Mouse (Mus musculus) spleen, postnatal 14 days (tissue): ENCODE measurements around the gene Iqschfp.

ENCODE experiments used
- DNase-seq, 2 experiments: peaks; one replicate each; pipeline ENCODE4 v3.0.0; 2021 to 2022; ENCODE audit warnings: low spot score in 2 of 2

The Iqschfp gene

GRCm38 (mm10) chr3:68493586-68494295 is 601.7 kb downstream of the Iqschfp start:
- no peak for DNase-seq

DNA sequence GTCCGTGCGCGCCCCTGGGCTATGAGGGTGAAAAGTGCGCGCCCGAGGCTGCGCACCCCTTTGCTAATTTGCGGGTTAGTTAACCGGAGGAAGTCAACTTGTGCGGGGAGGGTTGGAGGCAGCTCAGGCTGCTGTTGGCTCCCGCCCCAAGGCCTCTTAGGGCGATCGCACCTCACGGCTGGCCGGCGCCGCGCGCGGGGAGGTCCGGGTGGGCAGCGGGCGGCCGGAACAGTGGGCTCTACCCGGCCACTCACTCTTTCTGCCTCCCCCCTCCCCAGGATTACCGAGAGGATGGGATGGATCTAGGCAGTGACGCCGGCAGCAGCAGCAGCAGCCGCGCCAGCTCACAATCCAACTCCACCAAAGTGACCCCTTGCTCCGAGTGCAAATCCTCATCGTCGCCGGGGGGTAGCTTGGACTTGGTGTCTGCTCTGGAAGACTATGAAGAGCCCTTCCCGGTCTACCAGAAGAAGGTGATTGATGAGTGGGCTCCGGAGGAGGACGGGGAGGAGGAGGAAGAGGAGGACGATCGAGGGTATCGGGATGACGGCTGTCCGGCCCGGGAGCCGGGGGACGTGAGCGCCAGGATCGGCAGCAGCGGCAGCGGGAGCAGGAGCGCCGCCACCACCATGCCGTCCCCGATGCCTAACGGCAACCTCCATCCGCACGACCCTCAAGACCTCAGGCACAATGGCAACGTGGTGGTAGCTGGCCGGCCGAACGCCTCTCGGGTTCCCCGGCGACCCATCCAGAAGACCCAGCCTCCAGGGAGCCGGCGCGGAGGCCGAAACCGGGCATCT is 602.5 kb downstream of the Iqschfp start:
- no peak for DNase-seq

GRCm38 (mm10) chr3:68495096-68495735 is 603.2 kb downstream of the Iqschfp start:
- DNase-seq = no peak

- DNase-seq = no peak
Measured at GRCm38 (mm10) chr3:68495736-68496242, 603.8 kb downstream of the Iqschfp start.

DNA sequence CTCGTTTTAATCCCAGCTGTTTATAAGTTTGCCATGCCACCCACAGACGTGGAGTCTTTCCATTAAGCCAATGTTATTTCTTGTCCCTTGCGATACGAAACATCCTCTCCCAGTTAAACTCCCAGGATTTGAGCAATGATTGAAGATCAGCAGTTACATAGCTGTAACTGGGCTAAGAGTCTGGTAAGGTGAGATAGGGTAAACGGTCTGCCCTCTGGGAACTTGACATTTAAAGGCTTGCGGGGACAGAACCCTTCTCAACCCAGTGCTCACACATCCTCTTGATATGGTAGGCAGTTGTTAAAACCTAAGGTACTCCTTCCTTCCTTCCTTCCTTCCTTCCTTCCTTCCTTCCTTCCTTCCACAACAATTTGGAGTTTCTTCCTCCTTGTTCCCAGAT is 604.5 kb downstream of the Iqschfp start:
- DNase-seq = no peak

GRCm38 (mm10) chr3:68499532-68500152 is 607.6 kb downstream of the Iqschfp start:
- DNase-seq = no peak

GRCm38 (mm10) chr3:68504838-68505237 is 612.8 kb downstream of the Iqschfp start:
- no peak for DNase-seq

DNA sequence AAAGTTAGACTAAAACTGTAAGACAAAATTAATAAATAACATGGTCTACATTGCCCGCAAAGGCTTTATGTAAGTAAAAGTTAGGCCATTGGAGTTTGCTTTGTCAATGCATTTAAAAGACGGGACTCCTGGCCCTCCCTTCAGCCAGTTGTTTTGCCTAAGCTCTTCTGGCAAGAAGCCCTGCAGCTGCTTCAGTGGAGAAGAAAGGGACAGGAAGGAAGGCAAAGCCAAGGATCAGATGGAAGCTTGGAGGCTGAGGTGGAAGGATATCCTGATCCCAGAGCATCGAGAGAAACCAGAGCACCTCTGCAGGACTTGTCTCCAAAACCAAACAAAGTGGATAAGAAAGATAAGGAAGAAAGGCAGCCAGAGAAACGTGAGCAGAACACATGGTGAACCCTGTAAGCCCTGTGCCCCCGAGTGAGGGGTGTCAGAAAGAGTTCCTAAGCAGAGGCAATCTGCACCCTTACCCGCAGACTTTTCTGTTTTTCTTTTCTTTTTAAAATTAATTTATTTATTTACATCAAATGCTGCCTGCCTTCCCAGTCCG is 614.8 kb downstream of the Iqschfp start:
- no peak for DNase-seq

DNA sequence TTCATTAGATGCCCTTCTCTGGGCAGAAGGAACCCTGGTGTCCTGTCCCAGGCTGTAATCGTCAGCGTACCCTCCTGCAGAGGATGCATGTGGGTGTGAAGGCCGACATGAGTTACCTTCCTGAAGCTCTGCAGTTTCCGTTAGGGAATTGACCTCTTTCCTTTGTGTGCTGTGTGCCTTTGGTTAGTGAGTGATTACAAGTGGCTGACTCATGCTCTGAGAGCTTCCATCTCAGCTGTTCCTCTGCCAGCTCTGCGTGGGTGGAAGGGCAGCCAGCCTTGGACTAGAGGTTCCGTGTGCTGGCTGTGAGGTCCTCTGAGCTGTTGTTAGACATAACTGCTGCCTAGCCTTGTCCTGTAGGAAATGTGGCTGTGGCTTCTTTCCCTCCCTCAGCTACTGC is 616.6 kb downstream of the Iqschfp start:
- DNase-seq = no peak

- no peak for DNase-seq
Measured at GRCm38 (mm10) chr3:68510872-68511271, 618.8 kb downstream of the Iqschfp start.

- DNase-seq = no peak
Measured at GRCm38 (mm10) chr3:68511744-68512143, 619.7 kb downstream of the Iqschfp start.

GRCm38 (mm10) chr3:68512327-68512726 is 620.3 kb downstream of the Iqschfp start:
- no peak for DNase-seq

DNA sequence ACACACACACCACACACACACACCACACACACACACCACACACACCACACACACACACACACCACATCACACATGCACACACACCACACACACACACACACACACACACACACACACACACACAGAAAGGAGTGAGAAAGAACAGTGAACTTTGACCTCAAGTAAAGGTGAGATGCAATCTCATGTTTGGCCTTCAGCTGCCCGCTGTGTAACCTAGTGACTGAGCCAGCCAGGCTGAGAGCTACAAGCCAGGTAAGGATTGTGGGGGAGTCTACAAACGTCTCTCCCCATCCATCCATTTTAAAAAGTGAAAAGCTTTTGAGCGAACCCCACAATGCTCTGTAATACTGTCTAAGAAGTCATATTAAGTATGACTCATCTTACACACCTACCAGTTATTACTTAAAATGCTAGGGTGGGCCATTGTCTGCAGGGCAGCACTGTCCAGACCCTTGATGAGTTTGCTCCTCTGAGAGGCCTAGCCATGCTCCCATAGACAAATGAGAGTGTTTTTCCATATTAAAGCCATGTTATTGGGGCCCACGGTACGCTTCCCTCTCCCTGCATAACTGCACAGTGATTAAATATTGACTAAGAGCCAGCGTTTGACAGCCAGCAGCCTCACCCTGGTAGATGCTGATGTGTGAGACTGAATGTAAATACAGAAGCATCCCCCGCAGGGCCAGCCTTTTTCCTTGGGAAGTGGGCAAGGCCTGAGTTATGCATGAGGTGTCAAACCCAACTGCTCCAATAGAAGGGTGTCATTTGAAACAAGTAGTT is 621.5 kb downstream of the Iqschfp start:
- no peak for DNase-seq

- no peak for DNase-seq
Measured at GRCm38 (mm10) chr3:68514120-68514497, 622.1 kb downstream of the Iqschfp start.

DNA sequence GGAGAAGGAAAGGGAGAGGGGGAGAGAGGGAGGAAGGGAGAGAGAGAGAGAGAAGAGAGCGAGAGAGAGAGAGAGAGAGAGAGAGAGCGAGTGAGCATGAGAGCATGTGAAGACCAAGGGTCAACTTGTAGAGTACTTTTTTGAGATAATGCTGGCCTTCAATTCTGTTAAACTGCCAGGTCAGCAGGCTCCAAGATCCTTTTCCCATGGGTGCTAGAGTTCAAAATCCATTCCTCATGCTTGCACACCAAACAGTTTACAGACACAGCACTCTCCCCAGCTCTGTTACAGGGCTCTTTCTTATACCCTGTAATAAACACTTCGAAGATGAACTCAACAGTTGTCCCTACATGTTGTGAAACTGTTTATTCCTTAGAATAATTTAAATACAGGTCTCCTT is 622.7 kb downstream of the Iqschfp start:
- no peak for DNase-seq

GRCm38 (mm10) chr3:68516393-68517081 is 624.5 kb downstream of the Iqschfp start:
- no peak for DNase-seq

DNA sequence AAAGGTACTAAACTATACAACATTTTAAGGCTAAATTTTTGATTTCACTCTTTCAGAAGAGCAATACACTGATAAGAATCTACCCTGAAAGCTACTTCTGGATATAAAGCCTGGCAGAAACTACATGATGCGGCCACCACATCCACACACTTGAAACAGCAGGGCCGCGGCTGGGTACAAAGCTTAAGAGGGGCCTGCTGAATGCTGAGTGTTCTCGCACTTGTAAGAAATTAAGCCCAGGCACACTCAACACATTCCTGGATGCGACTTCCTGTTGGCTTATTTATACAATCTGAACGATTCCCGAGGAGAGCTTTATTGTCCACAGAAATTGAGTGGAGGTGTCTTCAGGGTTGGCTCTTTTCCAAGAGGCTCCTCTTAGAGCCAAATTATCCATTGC is 625.2 kb downstream of the Iqschfp start:
- DNase-seq = no peak

GRCm38 (mm10) chr3:68518041-68518440 is 626.0 kb downstream of the Iqschfp start:
- no peak for DNase-seq

GRCm38 (mm10) chr3:68518586-68518985 is 626.6 kb downstream of the Iqschfp start:
- no peak for DNase-seq

- no peak for DNase-seq
Measured at GRCm38 (mm10) chr3:68525361-68525878, 633.4 kb downstream of the Iqschfp start.
